Mouse (Mus musculus) liver, embryonic 14.5 days (tissue): ENCODE results near the gene Sec14l4. TPM values are rescaled to one million over a fixed set of nuclear protein-coding genes. Genes with fewer than 3 reads are reported as not detected.

ENCODE experiments used
- ATAC-seq: fragments of 200-750 bp; cut with Nextera tagmentation; 2 replicates; pipeline ENCODE4 v1.8.0; 2017; ENCODE audit warnings: moderate number of reproducible peaks, mild to moderate bottlenecking, moderate library complexity; ENCODE audit not compliant: insufficient read depth
- DNase-seq, 3 experiments: peaks; one replicate each; pipeline ENCODE4 v3.0.0-alpha.2; 2012 to 2013; ENCODE audit warnings: low read depth in 3 of 3, low spot score in 3 of 3
- H3K27ac ChIP-seq: fragments of 300-500 bp; sonication (generic); 2 replicates; pipeline ENCODE4 v1.5.1; 2014; ENCODE audit warnings: moderate library complexity, mild to moderate bottlenecking, control low read depth, inconsistent platforms
- H3K27me3 ChIP-seq: fragments of 300-500 bp; sonication (generic); 2 replicates; pipeline ENCODE4 v1.6.1; 2014; ENCODE audit warnings: mild to moderate bottlenecking, low read length, moderate library complexity; ENCODE audit not compliant: control insufficient read depth, insufficient read depth
- H3K36me3 ChIP-seq: fragments of 300-500 bp; sonication (generic); replicated peaks from 2 replicates; pipeline ENCODE4 v1.6.1; 2014; ENCODE audit warnings: low read depth; ENCODE audit not compliant: control insufficient read depth, insufficient read depth
- H3K4me1 ChIP-seq, 2 experiments: fragments of 200-500 bp in 1 of 2; fragments of 300-500 bp in 1 of 2; sonication (generic) in 1 of 2; replicated peaks; 2 replicates each; pipeline ENCODE4 v1.6.1; 2012 to 2014; ENCODE audit warnings: antibody characterized with exemption in 1 of 2, inconsistent platforms in 1 of 2, low read length in 1 of 2; ENCODE audit not compliant: control insufficient read depth in 2 of 2, insufficient read depth in 2 of 2
- H3K4me2 ChIP-seq: fragments of 300-500 bp; sonication (generic); 2 replicates; pipeline ENCODE4 v1.6.1; 2014; ENCODE audit warnings: low read depth, mild to moderate bottlenecking, control low read depth, moderate library complexity
- H3K4me3 ChIP-seq, 2 experiments: fragments of 200-500 bp in 1 of 2; fragments of 300-500 bp in 1 of 2; sonication (generic) in 1 of 2; 2 replicates each; pipeline ENCODE4 v1.5.1; 2012 to 2014; ENCODE audit warnings: low read depth in 2 of 2, low read length in 2 of 2, mild to moderate bottlenecking in 2 of 2, control low read depth in 1 of 2, inconsistent platforms in 1 of 2, moderate library complexity in 1 of 2; ENCODE audit not compliant: insufficient read depth in 1 of 2
- H3K9ac ChIP-seq: fragments of 300-500 bp; sonication (generic); replicated peaks from 2 replicates; pipeline ENCODE4 v1.6.1; 2014; ENCODE audit warnings: mild to moderate bottlenecking, control low read depth, moderate library complexity
- H3K9me3 ChIP-seq: fragments of 300-500 bp; sonication (generic); 2 replicates; pipeline ENCODE4 v1.6.1; 2016; ENCODE audit warnings: low read length, mixed read lengths; ENCODE audit not compliant: control insufficient read depth
- CTCF ChIP-seq: IDR thresholded peaks from 2 replicates; pipeline ENCODE4 v1.5.1; 2016; ENCODE audit warnings: antibody characterized with exemption, low read depth, control low read depth
- EP300 ChIP-seq: IDR thresholded peaks from 2 replicates; pipeline ENCODE4 v1.6.1; 2016; ENCODE audit warnings: antibody characterized with exemption, low read depth
- WGBS: fragments of 180-500 bp; shearing (Covaris S2); extraction: QIAGEN DNeasy Blood & Tissue Kit; methylation state at CpG from one replicate; pipeline ENCODE4 v1.1.7; 2014; ENCODE audit not compliant: insufficient replicate concordance; 5-methylcytosine and 5-hydroxymethylcytosine counted together
- polyA plus RNA-seq, 2 experiments: library from polyadenylated mRNA; depleted of rRNA in 1 of 2; stranded (reverse) in 1 of 2; unstranded in 1 of 2; fragments of >200 nt; fragmentation: Nextera tagmentation in 1 of 2; extraction: Ambion mirVana in 1 of 2; gene quantifications; 2 replicates each; pipeline versions ENCODE4 v1.2.1 to v1.2.3; 2012 to 2014

The Sec14l4 gene
- polyA plus RNA-seq, 2 experiments, result 0.93 to 1.6 TPM

DNA sequence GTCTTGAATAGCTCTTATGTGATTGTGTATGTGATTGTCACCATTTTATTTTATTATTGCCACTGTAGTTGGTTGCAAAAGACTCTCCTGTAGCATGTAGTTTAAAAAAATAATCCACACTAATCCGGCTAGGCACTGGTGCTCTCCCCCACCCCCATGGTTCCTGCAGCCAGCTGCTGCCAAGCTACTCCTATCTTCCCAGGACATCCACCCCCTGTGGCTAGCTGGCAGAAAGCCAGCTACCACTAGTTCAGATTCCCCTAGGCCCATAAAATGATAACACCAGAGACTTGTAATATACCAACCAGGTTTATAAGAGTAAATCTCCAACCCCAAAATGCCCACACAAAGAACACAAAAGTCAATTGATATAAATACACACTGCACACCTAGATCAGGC, 55.0 kb downstream of the Sec14l4 start:
- no peak overlapping the region for H3K4me3 ChIP-seq
- no peak for ATAC-seq
- no peaks in the 10 kb centered on the region for H3K27me3 ChIP-seq
- H3K4me2 ChIP-seq, result no peak overlapping the region
- no peak overlapping the region for H3K27ac ChIP-seq
- DNase-seq, result no peak
- H3K4me1 ChIP-seq, result no peaks in the 10 kb centered on the region
- 19% methylated on average over 1 of the region's 1 CpGs for WGBS
- H3K36me3 ChIP-seq, result peaks cover 4% of the 10 kb centered on the region
- no peak overlapping the region for H3K9ac ChIP-seq
- no peaks in the 10 kb centered on the region; the same call in 1 of the 2 replicates for H3K9me3 ChIP-seq
- TF ChIP-seq CTCF, result no peak
- TF ChIP-seq EP300, result no peak

DNA sequence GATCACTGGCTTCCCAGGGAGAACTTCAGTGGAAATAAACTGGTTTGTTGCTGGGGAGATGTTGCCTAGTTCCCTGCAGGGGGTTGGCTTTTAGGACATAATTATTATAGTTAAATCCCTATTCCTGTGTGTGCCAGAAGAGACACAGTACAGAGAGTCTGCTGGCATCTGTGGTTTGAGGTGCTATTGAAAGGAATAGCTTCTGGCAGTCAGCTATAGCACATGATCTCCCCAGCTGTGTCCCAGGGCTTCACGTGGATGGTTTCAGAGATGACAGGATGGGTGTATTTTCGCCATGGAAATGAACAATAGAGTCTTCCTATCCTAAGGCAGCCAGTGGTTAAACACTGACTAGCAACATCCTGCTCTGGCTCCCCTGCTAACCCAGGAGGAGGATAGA, 56.0 kb downstream of the Sec14l4 start:
- WGBS, result 33% methylated on average over 2 of the region's 2 CpGs
- DNase-seq (no peak), ATAC-seq (no peak)
- H3K27ac ChIP-seq, result no peak overlapping the region
- no peaks in the 10 kb centered on the region; the same call in 1 of the 2 replicates for H3K9me3 ChIP-seq
- H3K27me3 ChIP-seq, result no peaks in the 10 kb centered on the region
- H3K36me3 ChIP-seq, result peaks cover 13% of the 10 kb centered on the region
- no peak overlapping the region for H3K4me2 ChIP-seq
- no peaks in the 10 kb centered on the region for H3K4me1 ChIP-seq
- no peak overlapping the region for H3K9ac ChIP-seq
- H3K4me3 ChIP-seq, result no peak overlapping the region
- TF ChIP-seq CTCF (no peak), EP300 (no peak)

DNA sequence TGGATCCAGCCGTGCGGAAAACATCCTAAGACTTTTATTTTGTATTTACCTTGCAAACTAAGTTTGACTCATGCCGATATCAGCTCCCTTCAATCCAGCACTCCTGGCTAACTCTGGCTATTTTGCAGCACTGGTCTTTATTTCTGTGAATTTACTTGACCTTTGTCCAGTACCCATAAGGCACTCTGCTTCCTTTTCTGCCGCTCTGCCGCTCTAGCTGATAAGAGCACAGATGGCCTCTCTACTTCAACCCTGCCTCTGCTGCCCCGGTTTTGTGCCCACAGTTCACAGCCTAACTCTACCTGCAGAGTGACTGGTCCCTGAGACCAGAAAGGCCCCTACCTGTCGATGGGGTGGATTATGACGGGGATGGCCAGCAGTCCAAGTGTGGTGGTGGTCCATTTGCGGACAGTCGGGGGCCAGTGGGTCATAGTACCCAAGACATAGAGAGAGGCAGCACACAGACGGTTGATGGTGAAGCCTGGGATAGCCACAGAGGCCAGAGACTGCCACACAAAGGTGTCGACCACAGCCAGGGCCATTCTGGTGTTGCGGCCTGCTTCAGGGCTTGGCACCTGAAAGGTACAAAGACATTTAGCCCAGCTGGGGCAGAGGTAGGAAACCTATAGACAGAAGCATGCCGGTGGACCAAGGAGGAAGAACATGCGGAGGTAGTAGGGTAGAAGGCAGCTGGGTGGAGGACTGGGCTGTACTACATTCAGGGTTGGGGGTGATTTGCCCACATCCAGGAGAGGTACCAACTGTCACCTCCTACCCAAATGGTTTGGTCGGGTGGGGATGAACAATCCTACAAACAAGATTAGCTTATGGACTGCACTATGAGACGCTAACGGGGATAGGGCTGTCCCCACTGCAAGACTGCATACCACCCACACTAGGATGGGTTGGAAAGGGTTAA, 62.5 kb downstream of the Sec14l4 start:
- no peak overlapping the region for H3K9ac ChIP-seq
- H3K9me3 ChIP-seq, result no peaks in the 10 kb centered on the region; the same call in 1 of the 2 replicates
- peak overlapping the region; percentile 57 to 91 for H3K4me3 ChIP-seq
- H3K4me1 ChIP-seq, result peaks cover 13 to 24% of the 10 kb centered on the region in 2 experiments
- H3K4me2 ChIP-seq, result peak overlapping the region; percentile 85
- peaks cover 21% of the 10 kb centered on the region for H3K36me3 ChIP-seq
- H3K27ac ChIP-seq, result no peak overlapping the region
- WGBS, result 66% methylated on average over 18 of the region's 18 CpGs
- no peaks in the 10 kb centered on the region for H3K27me3 ChIP-seq
- no peak for DNase-seq
- ATAC-seq, result no peak
- TF ChIP-seq EP300, result no peak
- TF ChIP-seq CTCF, result no peak

DNA sequence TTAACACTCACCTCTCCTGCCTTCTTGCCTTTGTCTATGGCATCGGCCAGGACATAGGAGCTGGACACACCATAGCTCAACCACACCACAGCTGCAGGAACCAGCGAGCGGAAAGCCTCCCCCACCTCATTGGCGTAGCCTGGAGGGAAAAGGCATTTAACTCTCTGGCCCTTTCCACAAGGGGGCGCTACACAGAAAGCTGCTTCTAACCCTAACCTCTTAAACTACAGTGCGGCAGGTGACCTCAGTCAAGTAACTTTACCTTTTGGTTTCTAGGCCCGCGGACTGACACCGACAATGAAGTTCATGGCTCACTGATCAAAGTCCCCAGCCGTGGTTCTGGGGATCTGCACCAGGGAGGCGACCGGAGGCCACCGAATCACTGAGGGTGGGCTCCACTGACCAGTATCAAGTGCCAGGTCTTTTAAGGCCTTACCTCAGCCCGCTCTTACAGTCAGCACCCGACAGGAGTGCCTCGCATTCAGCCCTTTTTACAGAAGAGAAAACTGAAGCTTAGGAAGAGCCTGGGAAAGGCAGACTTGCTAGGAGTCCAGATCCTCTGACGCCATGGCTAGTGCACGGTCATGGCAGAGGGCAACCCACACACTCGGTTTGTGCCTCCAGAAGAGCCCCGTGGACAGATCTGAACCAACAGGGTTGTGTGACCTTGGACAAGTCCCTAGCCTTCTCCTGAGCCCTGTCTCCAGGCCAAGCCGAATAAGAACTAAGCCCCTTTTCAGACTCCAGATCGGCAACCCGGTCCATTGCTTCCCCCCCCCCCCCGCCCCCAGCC, 63.3 kb downstream of the Sec14l4 start:
- 3% methylated on average over 24 of the region's 24 CpGs for WGBS
- peak; percentile 76 to 82 (median 76) for DNase-seq
- no peaks in the 10 kb centered on the region for H3K27me3 ChIP-seq
- H3K36me3 ChIP-seq, result peaks cover 21% of the 10 kb centered on the region
- peak; percentile 22; the same call in 1 of the 2 replicates for ATAC-seq
- peak overlapping the region; percentile 85 for H3K4me2 ChIP-seq
- no peaks in the 10 kb centered on the region; the same call in 1 of the 2 replicates for H3K9me3 ChIP-seq
- H3K27ac ChIP-seq, result peak overlapping the region; percentile 67
- peaks cover 13 to 24% of the 10 kb centered on the region in 2 experiments for H3K4me1 ChIP-seq
- H3K4me3 ChIP-seq, result peak overlapping the region; percentile 57 to 91
- H3K9ac ChIP-seq, result peak overlapping the region; percentile 62
- TF ChIP-seq EP300 (no peak), CTCF (peak; percentile 98)
